Mouse (Mus musculus): Measurements from ENCODE around the gene Hacd2.

Hacd2 gene

DNA sequence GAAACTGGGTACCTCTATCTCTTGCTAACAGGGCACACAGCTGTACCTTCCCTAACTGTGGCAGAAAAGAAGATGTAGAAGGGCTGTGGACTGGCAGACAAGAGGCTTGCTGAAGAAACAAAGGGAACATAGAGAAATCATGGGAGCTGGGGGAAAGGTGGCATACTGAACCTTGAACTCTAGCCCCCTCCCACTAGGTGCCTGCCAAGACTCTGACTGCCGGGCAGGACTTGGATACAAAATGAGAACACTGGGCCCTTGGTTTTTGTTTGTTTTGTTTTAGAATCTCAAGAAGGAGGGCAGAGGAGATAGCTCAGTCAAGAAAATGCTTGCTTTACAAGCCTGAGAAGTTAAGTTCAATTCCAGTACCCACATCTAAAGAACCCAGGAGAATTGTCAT is 14.9 kb upstream of the Hacd2 start:
- no peak for DNase-seq (ENCODE audit: low spot score in 2 of 2)

DNA sequence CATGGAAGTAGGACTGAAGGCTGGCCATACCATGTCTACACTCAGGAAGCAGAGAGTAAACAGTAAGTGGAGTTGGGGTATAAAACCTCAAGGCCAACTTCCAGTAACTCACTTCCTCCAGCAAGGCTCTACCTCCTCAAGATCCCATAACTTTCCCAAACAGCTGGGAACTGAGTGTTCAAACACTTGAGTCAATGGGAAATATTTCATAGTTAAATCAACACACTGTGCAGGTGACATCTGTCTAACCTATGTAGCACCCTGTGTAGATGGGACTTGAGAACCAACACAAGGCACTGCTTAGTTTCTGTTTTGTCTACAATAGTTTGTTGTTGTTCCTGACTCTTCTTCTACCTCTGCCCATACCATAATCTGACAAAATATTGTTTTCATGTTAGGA is 13.8 kb upstream of the Hacd2 start:
- no peak for DNase-seq (ENCODE audit: low spot score in 2 of 2)

DNA sequence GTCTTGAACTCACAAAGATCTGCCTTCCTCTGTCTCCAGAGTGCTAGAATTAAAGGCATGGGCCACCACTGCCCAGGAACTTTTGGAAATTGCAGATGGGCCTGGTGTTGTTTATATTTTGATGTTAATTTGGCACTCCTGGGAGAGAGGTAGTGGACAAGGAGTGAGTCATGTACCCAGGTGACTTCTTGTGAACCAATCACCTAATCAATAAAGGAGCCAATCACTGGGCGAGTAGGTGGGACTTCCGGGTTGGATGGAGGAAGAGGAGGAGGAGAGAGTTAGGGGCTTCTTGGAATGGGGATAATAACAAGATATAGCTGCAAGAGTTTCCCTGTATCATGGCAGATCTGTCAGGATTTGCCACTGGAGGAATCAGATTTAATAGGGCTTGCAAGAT is 8.7 kb upstream of the Hacd2 start:
- DNase-seq (ENCODE audit: low spot score in 2 of 2), result no peak

- DNase-seq (ENCODE audit: low spot score in 2 of 2), result no peak
These were observed 5.7 kb upstream of the Hacd2 start for GRCm38 (mm10) chr16:35016491-35016890.

GRCm38 (mm10) chr16:35018470-35018974 is 3.7 kb upstream of the Hacd2 start:
- no peak for DNase-seq (ENCODE audit: low spot score in 2 of 2)

DNA sequence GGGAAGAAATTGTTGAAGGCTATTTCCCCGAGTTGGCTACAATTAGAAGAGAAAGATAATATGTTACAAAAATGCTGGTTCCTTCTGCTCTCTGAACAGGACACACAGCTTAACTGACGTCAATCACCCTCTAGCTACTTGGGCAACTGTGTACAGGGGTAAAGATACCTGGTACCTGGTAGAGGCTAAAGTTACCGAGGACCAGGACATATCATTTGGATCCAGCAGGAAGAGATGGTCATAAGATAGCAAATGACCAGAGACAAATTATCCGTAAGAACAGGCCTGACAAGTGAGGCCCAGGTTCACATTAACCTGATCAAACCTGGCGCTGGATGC is 356 bp upstream of the Hacd2 start:
- no peak for DNase-seq (ENCODE audit: low spot score in 2 of 2)

- no peak for DNase-seq (ENCODE audit: low spot score in 2 of 2)
These were observed 1.0 kb downstream of the Hacd2 start for GRCm38 (mm10) chr16:35023138-35023735.

DNA sequence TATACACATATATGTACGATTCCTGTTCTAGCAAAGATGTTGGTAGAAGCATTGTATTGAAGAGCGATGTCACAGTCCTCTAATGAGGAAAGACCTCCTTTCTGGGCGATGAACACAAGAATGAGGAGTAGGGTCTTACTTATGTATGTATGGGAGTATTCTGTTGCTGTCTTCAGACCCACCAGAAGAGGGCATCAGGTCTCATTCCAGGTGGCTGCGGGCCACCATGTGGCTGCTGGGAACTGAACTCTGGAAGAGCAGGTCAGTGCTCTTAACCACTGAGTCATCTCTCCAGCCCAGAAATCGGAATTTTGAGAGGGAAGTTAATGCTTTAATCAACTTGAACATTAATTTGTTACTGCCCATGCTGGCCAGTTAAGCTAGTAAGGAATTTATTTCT is 2.1 kb downstream of the Hacd2 start:
- DNase-seq (ENCODE audit: low spot score in 2 of 2), result peak in 1 of 2 experiments; percentile 16

GRCm38 (mm10) chr16:35025347-35025746 is 3.1 kb downstream of the Hacd2 start:
- no peak for DNase-seq (ENCODE audit: low spot score in 2 of 2)

DNA sequence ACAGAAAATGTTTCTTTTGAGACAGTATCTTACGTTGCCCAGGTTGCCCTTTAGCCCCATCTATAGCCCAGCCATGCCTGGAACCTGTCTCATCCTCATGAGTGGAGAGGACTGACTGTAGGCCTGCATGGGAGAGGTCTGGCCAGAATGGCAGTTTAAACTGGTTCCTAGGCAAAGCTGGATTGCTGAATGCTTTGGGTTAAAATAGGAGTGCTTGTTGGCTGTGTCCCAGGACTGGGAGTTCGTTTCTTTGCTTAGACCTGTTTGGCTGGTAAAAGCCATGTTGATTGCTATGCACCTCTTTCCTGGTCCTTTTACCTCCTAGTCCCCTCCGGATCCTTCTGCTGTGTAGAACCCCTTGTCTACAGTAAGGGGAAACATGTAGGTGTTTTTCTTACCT is 11.0 kb downstream of the Hacd2 start:
- no peak for DNase-seq (ENCODE audit: low spot score in 2 of 2)

DNA sequence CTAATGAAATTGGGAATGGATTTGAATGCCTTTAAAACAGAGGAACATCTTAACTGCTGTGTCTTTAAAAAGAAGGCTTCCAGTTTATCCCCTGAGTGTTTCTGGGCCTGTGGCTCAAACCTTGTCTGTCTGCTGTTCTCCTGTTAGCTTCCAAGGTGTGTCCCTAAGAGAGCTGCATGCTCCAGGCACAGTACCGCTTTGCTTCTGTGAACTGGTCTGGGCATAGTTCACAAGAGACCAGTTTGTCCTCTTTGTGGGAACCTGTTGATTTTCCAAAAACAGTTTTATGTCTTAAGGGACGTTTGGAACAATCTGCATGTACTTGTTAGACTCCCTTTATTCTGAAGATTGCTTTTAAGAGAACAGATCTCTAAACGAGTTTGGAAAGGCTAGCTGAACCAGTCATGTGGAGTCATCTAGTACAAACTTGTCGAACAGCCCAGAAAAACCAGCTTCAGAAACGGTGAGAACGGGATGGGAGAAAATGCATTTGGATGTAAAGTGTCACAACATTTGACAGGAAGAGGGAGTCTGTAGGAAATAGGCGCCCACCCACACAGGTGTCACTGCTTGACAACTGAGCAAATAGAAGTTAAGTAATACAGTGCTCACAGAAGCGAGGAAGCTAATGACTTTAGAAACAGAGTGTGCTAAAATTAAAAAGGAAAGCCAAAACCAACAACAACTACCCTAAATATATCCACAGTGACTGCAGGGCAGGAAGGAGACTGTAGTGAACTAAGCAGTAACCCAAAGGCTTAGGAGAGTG is 11.8 kb downstream of the Hacd2 start:
- DNase-seq (ENCODE audit: low spot score in 2 of 2), result no peak

GRCm38 (mm10) chr16:35034971-35035370 is 12.7 kb downstream of the Hacd2 start:
- DNase-seq (ENCODE audit: low spot score in 2 of 2), result no peak

GRCm38 (mm10) chr16:35036754-35037153 is 14.5 kb downstream of the Hacd2 start:
- no peak for DNase-seq (ENCODE audit: low spot score in 2 of 2)

DNA sequence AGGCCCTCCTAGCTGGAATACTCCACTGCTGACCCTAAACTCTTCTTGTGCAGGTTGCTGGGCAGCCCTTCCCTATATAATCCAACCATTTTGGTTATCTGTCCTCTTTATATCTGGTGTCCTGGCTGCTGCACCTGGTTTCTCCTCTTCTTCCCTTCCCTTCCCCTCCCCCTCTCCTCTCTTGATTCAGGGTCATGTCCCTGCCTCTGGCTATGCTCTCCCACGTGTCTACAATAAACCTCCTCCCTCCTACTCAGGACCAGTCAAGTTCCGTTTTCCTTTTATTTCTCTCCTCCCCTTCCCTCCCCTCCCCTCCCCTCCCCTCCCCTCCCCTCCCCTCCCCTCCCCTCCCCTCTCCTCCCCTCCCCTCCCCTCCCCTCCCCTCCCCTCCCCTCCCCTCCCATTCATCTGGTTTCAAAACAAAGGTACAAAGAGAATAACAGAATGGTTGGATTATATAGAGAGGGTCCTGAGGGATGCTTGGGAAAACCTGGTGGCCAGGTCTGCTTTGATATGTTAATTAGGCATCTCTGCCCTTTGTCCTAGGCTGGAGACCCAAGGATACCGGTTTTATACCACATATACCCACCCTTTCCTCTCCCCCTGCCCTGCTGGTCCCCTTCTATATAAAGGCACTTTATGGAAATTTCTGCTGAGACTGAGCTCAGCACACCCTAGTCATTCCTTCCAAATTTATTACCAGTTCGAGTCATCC is 16.3 kb downstream of the Hacd2 start:
- DNase-seq (ENCODE audit: low spot score in 2 of 2), result no peak

DNA sequence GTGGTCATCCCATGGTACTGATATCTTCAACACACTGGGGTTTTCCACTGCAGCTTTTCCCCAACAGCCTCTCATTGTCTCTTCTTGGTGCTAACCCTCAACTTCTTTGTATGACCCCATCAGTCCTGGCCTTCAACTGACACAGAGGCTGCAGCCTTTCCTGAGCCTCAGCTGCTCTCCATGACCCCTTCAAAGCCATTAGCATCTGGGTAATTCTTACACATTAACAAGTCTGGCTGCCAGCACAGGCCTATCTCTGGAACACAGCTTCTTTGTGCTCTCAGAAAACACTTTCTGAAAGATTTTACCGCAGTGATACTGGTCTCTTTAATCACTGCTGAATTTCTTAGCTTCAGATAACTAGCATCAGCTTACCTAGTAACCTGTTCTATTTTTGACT is 17.9 kb downstream of the Hacd2 start:
- DNase-seq (ENCODE audit: low spot score in 2 of 2), result no peak

DNA sequence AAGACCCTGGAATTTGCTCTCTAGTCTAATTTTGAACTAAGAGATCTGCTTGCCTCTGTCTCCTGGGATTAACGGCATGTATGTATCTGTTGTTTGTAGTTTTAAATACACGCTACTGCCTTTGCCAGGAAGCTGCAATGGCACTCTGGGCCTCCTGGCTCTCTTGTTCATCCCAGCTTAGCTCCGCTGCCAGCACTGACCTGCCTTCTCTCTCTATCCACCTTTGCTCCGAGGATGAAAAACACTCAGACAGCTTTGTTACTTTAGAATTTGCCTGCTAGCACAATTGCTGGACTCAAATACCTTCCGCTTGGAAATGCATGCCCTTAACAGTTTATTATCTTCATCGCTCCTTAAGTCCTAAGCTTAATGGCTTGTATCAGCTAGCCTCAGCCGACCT is 18.8 kb downstream of the Hacd2 start:
- no peak for DNase-seq (ENCODE audit: low spot score in 2 of 2)

- DNase-seq (ENCODE audit: low spot score in 2 of 2), result no peak
These were observed 24.0 kb downstream of the Hacd2 start for GRCm38 (mm10) chr16:35046081-35046775.

- no peak for DNase-seq (ENCODE audit: low spot score in 2 of 2)
These were observed 25.2 kb downstream of the Hacd2 start for GRCm38 (mm10) chr16:35047272-35047969.

DNA sequence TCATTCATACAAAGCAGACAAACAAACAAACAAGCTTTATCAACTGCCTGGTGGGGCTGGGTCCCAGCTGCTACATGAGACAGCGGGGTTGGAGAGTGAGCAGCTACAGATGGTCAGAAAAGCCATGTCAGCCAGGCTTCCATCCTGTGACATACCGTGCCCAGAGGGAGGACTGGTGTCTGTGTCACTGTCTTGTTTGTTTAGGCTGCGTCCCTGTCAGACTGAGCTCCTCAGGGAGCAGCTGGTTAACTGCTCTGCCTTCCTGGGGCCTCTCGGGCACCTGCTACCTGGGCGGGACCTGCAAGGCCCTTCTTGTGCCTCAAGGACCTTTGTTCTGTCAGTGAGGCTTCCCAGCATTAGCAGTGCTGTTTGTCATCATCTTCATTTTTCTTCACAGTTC is 28.8 kb downstream of the Hacd2 start:
- DNase-seq (ENCODE audit: low spot score in 2 of 2), result no peak

GRCm38 (mm10) chr16:35052191-35052590 is 30.0 kb downstream of the Hacd2 start:
- no peak for DNase-seq (ENCODE audit: low spot score in 2 of 2)

DNA sequence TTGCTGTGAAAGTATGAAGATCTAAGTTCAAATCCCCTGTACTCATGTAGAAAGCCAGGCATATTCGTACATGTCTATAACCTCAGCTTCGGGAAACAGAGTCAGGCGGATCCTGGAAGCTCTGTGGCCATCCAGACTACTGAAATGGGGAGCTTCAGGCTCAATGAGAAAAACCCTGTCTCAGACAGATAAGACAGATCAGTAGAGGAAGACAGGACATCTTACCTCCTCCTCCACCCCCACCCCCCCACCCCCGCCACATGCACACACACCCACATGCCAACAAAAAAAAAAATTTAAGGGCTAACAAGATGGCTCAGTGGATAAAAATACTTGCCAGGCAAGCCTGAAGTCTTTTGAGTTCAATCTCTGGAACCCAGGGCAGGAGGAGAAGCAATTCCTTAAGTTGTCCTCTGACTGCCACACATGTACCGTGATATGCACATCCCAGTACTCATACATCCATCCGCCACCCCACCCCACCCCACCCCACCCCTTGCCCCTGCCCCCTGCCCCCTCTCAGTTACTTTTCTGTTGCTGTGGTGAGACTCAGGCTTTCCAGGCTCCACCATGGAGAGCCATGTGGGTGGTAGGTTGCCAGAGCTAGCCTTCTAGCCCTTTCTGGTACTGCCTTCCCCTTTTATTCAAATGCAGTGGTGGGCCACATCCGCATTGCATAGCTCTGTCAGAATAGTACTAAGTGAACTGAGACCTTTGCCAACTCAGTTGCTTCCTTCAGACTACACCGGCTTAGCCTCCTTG is 32.4 kb downstream of the Hacd2 start:
- DNase-seq (ENCODE audit: low spot score in 2 of 2), result peak in 1 of 2 experiments; percentile 29

Measured in spleen, postnatal 10 days (tissue).